Mouse (Mus musculus) neural tube, embryonic 14.5 days (tissue): ENCODE data around the gene Abcb8. TPM values are rescaled to one million over a fixed set of nuclear protein-coding genes. Genes with fewer than 3 reads are reported as not detected.

Experiments
- ATAC-seq: fragments of 200-750 bp; cut with Nextera tagmentation; 2 replicates; pipeline ENCODE4 v1.8.0; 2017; ENCODE audit warnings: low read depth, mild to moderate bottlenecking, moderate TSS enrichment, moderate library complexity
- H3K27ac ChIP-seq: fragments of 300-500 bp; sonication (generic); 2 replicates; pipeline ENCODE4 v1.5.1; 2014; ENCODE audit warnings: low read depth, mild to moderate bottlenecking, control low read depth, low read length, moderate library complexity, mixed read lengths
- H3K27me3 ChIP-seq: fragments of 300-500 bp; sonication (generic); 2 replicates; pipeline ENCODE4 v1.6.1; 2014; ENCODE audit warnings: low read length; ENCODE audit not compliant: control insufficient read depth, insufficient read depth
- H3K36me3 ChIP-seq: fragments of 300-500 bp; sonication (generic); 2 replicates; pipeline ENCODE4 v1.6.1; 2014; ENCODE audit warnings: low read length, mixed read lengths; ENCODE audit not compliant: control insufficient read depth, insufficient read depth
- H3K4me1 ChIP-seq: fragments of 300-500 bp; sonication (generic); 2 replicates; pipeline ENCODE4 v1.6.1; 2014; ENCODE audit warnings: low read length; ENCODE audit not compliant: control insufficient read depth, insufficient read depth
- H3K4me2 ChIP-seq: fragments of 300-500 bp; sonication (generic); 2 replicates; pipeline ENCODE4 v1.6.1; 2014; ENCODE audit warnings: mild to moderate bottlenecking, low read depth, low read length, control low read depth
- H3K4me3 ChIP-seq: fragments of 300-500 bp; sonication (generic); 2 replicates; pipeline ENCODE4 v1.5.1; 2014; ENCODE audit warnings: low read depth, low read length, control low read depth, mixed read lengths
- H3K9ac ChIP-seq: fragments of 300-500 bp; sonication (generic); replicated peaks from 2 replicates; pipeline ENCODE4 v1.6.1; 2014; ENCODE audit warnings: low read depth, mild to moderate bottlenecking, control low read depth, low read length, mixed read lengths
- H3K9me3 ChIP-seq: fragments of 300-500 bp; sonication (generic); 2 replicates; pipeline ENCODE4 v1.6.1; 2016; ENCODE audit warnings: low read length; ENCODE audit not compliant: control insufficient read depth
- WGBS: fragments of 180-500 bp; shearing (Covaris S2); extraction: QIAGEN DNeasy Blood & Tissue Kit; methylation state at CpG from one replicate; pipeline ENCODE4 v1.1.7; 2014; 5-methylcytosine and 5-hydroxymethylcytosine counted together
- polyA plus RNA-seq: library from polyadenylated mRNA; unstranded; fragments of >200 nt; fragmentation: Nextera tagmentation; extraction: Ambion mirVana; gene quantifications from 2 replicates; pipeline ENCODE4 v1.2.1, GENCODE M21; 2014

Abcb8 gene
- polyA plus RNA-seq, 1 experiment from 2014 or later = 47.2 TPM

- 86% methylated on average over 9 of the region's 9 CpGs for WGBS
- peaks cover 15% of the 10 kb centered on the region for H3K4me1 ChIP-seq
- H3K27ac ChIP-seq = no peak overlapping the region
- H3K4me2 ChIP-seq = no peak overlapping the region
- no peak overlapping the region for H3K9ac ChIP-seq
- ATAC-seq = no peak
- no peaks in the 10 kb centered on the region for H3K9me3 ChIP-seq
- no peaks in the 10 kb centered on the region for H3K27me3 ChIP-seq
- H3K4me3 ChIP-seq = no peak overlapping the region
- peaks cover 15% of the 10 kb centered on the region for H3K36me3 ChIP-seq
Observed at GRCm38 (mm10) chr5:24442029-24442428, 48.6 kb downstream of the Abcb8 start.

- Histone ChIP-seq H3K9me3 (no peaks in the 10 kb centered on the region), H3K4me2 (no peak overlapping the region), H3K36me3 (peaks cover 15% of the 10 kb centered on the region), H3K27ac (no peak overlapping the region), H3K9ac (no peak overlapping the region), H3K27me3 (no peaks in the 10 kb centered on the region; the same call in 1 of the 2 replicates), H3K4me3 (no peak overlapping the region), H3K4me1 (peaks cover 19% of the 10 kb centered on the region)
- no peak for ATAC-seq
- 95% methylated on average over 7 of the region's 7 CpGs for WGBS
Observed at GRCm38 (mm10) chr5:24443204-24443603, 49.7 kb downstream of the Abcb8 start.

- Histone ChIP-seq H3K9me3 (no peaks in the 10 kb centered on the region), H3K27me3 (no peaks in the 10 kb centered on the region; the same call in 1 of the 2 replicates), H3K4me1 (peaks cover 19% of the 10 kb centered on the region), H3K9ac (peak overlapping the region; percentile 91; the same call in 1 of the 2 replicates), H3K27ac (no peak overlapping the region), H3K36me3 (peaks cover 11% of the 10 kb centered on the region), H3K4me2 (peak overlapping the region; percentile 89), H3K4me3 (peak overlapping the region; percentile 89)
- no peak for ATAC-seq
- WGBS = 89% methylated on average over 12 of the region's 12 CpGs
Observed at GRCm38 (mm10) chr5:24443927-24444326, 50.5 kb downstream of the Abcb8 start.

GRCm38 (mm10) chr5:24444746-24445427, 51.4 kb downstream of the Abcb8 start, which contains the start of gene Fastk:
Gene Fastk, minus strand, starts transcription at chr5:24445287.
- Histone ChIP-seq H3K4me3 (peak within 1 kb of the TSS; percentile 89), H3K27ac (peak within 1 kb of the TSS; percentile 88), H3K9ac (peak within 1 kb of the TSS; percentile 91), H3K4me2 (peak within 1 kb of the TSS; percentile 89), H3K4me1 (peaks cover 19% of the 10 kb centered on the region), H3K9me3 (no peaks in the 10 kb centered on the region), H3K36me3 (peaks cover 7% of the 10 kb centered on the region; the same call in 1 of the 2 replicates), H3K27me3 (no peaks in the 10 kb centered on the region; the same call in 1 of the 2 replicates)
- under 1% methylated on average over 58 of the region's 60 CpGs for WGBS
- peak; percentile 78 for ATAC-seq

- peaks cover 19% of the 10 kb centered on the region for H3K4me1 ChIP-seq
- peak overlapping the region; percentile 89 for H3K4me3 ChIP-seq
- 61% methylated on average over 20 of the region's 20 CpGs for WGBS
- peak overlapping the region; percentile 91 for H3K9ac ChIP-seq
- H3K4me2 ChIP-seq = peak overlapping the region; percentile 89
- peak overlapping the region; percentile 88 for H3K27ac ChIP-seq
- 0 out of 2 replicates have a peak, but pooled peaks have one; percentile 1 for ATAC-seq
- H3K9me3 ChIP-seq = no peaks in the 10 kb centered on the region
- peaks cover 2% of the 10 kb centered on the region; the same call in 1 of the 2 replicates for H3K36me3 ChIP-seq
- H3K27me3 ChIP-seq = no peaks in the 10 kb centered on the region; the same call in 1 of the 2 replicates
Observed at GRCm38 (mm10) chr5:24445428-24446080, 52.1 kb downstream of the Abcb8 start.

- ATAC-seq = no peak
- no peak overlapping the region for H3K9ac ChIP-seq
- H3K4me1 ChIP-seq = peaks cover 22% of the 10 kb centered on the region
- H3K27ac ChIP-seq = no peak overlapping the region
- H3K36me3 ChIP-seq = no peaks in the 10 kb centered on the region; the same call in 1 of the 2 replicates
- WGBS = 93% methylated on average over 7 of the region's 7 CpGs
- no peak overlapping the region for H3K4me3 ChIP-seq
- H3K9me3 ChIP-seq = no peaks in the 10 kb centered on the region
- H3K27me3 ChIP-seq = no peaks in the 10 kb centered on the region; the same call in 1 of the 2 replicates
- peak overlapping the region; percentile 92; the same call in 1 of the 2 replicates for H3K4me2 ChIP-seq
Observed at GRCm38 (mm10) chr5:24446630-24447029, 53.2 kb downstream of the Abcb8 start.

- no peaks in the 10 kb centered on the region; the same call in 1 of the 2 replicates for H3K27me3 ChIP-seq
- no peaks in the 10 kb centered on the region for H3K9me3 ChIP-seq
- no peaks in the 10 kb centered on the region; the same call in 1 of the 2 replicates for H3K36me3 ChIP-seq
- 1% methylated on average over 32 of the region's 34 CpGs for WGBS
- H3K4me3 ChIP-seq = peak within 1 kb of the TSS; percentile 64
- peaks cover 22% of the 10 kb centered on the region for H3K4me1 ChIP-seq
- H3K4me2 ChIP-seq = peak within 1 kb of the TSS; percentile 92
- peak within 1 kb of the TSS; percentile 63 for H3K9ac ChIP-seq
- 0 out of 2 replicates have a peak within 1 kb of the TSS, but pooled peaks have one; percentile 22 for H3K27ac ChIP-seq
- peak; percentile 52 for ATAC-seq
Observed at GRCm38 (mm10) chr5:24447624-24448298, 54.3 kb downstream of the Abcb8 start, which contains the start of gene Tmub1. Gene Tmub1, minus strand, starts transcription at chr5:24447854.

- peak overlapping the region; percentile 91 for H3K4me3 ChIP-seq
- peaks cover 39% of the 10 kb centered on the region for H3K4me1 ChIP-seq
- peak overlapping the region; percentile 96 for H3K27ac ChIP-seq
- WGBS = 3% methylated on average over 30 of the region's 66 CpGs
- no peaks in the 10 kb centered on the region; the same call in 1 of the 2 replicates for H3K27me3 ChIP-seq
- ATAC-seq = peak; percentile 72
- H3K36me3 ChIP-seq = no peaks in the 10 kb centered on the region
- peak overlapping the region; percentile 96 for H3K9ac ChIP-seq
- peak overlapping the region; percentile 95 for H3K4me2 ChIP-seq
- no peaks in the 10 kb centered on the region for H3K9me3 ChIP-seq
Observed at GRCm38 (mm10) chr5:24451264-24452029, 58.0 kb downstream of the Abcb8 start.
